Mouse (Mus musculus) embryonic facial prominence, embryonic 11.5 days (tissue): ENCODE measurements around the gene Gm5142. TPM values are rescaled to one million over a fixed set of nuclear protein-coding genes. Genes with fewer than 3 reads are reported as not detected.

Source experiments
- ATAC-seq: fragments of 200-750 bp; cut with Nextera tagmentation; replicated peaks from 2 replicates; pipeline ENCODE4 v1.8.0; 2017; ENCODE audit warnings: low read depth; ENCODE audit not compliant: insufficient number of reproducible peaks, low FRiP score, low TSS enrichment
- DNase-seq: peaks from one replicate; pipeline ENCODE4 v3.0.0-alpha.2; 2015; ENCODE audit warnings: low spot score
- H3K27ac ChIP-seq: fragments of 300-500 bp; sonication (generic); replicated peaks from 2 replicates; pipeline ENCODE4 v1.5.1; 2014; ENCODE audit warnings: mild to moderate bottlenecking, low read depth, low read length, control low read depth
- H3K27me3 ChIP-seq: fragments of 300-500 bp; sonication (generic); 2 replicates; pipeline ENCODE4 v1.6.1; 2014; ENCODE audit warnings: mild to moderate bottlenecking, low read length, moderate library complexity, mixed read lengths; ENCODE audit not compliant: control insufficient read depth, insufficient read depth
- H3K36me3 ChIP-seq: fragments of 300-500 bp; sonication (generic); replicated peaks from 2 replicates; pipeline ENCODE4 v1.6.1; 2014; ENCODE audit warnings: low read depth, mild to moderate bottlenecking, low read length, moderate library complexity, mixed read lengths; ENCODE audit not compliant: control insufficient read depth, insufficient read depth
- H3K4me1 ChIP-seq: fragments of 300-500 bp; sonication (generic); 2 replicates; pipeline ENCODE4 v1.6.1; 2014; ENCODE audit warnings: low read length, mixed read lengths; ENCODE audit not compliant: control insufficient read depth, insufficient read depth
- H3K4me2 ChIP-seq: fragments of 300-500 bp; sonication (generic); 2 replicates; pipeline ENCODE4 v1.6.1; 2014; ENCODE audit warnings: low read depth, mild to moderate bottlenecking, control low read depth, low read length, moderate library complexity
- H3K4me3 ChIP-seq: fragments of 300-500 bp; sonication (generic); 2 replicates; pipeline ENCODE4 v1.5.1; 2014; ENCODE audit warnings: low read depth, low read length, control low read depth
- H3K9ac ChIP-seq: fragments of 300-500 bp; sonication (generic); replicated peaks from 2 replicates; pipeline ENCODE4 v1.6.1; 2014; ENCODE audit warnings: mild to moderate bottlenecking, control low read depth, low read length
- H3K9me3 ChIP-seq: fragments of 300-500 bp; sonication (generic); replicated peaks from 2 replicates; pipeline ENCODE4 v1.6.1; 2016; ENCODE audit warnings: mild to moderate bottlenecking, low read length, inconsistent platforms, mixed read lengths; ENCODE audit not compliant: control insufficient read depth
- WGBS: fragments of 180-500 bp; shearing (Covaris S2); extraction: QIAGEN DNeasy Blood & Tissue Kit; methylation state at CpG from one replicate; pipeline ENCODE4 v1.1.7; 2014; 5-methylcytosine and 5-hydroxymethylcytosine counted together
- polyA plus RNA-seq: library from polyadenylated mRNA; unstranded; fragments of >200 nt; fragmentation: Nextera tagmentation; extraction: Ambion mirVana; gene quantifications from 2 replicates; pipeline ENCODE4 v1.2.1, GENCODE M21; 2014

Gm5142 gene
- polyA plus RNA-seq, 1 experiment from 2014 or later = not detected

DNA sequence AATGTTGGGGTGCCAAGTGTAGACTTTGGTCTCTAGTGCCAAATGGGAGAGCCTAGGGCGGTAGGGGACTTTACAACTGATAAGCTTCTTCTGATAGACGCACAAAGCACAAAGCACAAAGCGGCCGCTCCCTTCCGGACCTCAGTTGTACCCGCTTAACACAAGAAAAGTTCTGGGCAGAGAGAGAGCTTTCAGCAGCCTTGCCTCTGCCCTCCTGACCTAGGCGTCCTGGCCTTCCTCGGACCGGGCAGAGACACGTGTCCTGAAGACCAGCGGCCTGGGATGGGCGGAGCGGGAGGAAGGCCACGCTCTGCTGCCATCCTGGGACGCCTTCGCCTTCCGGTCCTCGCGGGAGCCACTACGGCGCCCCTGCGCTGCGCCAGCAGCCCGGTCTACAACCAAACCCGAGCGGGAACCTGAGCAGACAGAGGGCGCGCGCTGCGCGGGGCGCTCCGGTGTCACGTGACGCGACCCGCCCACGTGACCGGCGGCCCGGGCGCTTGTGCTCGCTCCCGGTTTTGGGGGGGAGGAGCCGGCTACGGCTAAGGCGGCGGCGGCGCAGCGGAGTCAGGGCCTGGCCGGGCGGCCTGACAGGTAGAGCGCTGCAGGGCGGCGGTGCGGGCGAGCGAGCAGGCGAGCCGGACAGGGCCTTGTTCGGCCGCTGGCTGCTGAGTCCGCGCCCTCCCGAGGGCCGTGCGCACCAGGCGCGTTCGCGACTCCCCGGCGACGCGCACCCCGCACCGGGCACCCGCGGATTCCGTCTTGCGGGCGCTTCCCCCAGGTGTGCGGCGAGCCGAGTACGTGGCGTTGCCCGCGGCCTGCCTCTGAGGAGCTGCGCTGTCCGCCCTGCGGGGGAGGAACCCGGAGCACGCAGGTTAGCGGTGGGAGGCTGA is 22.4 kb upstream of the Gm5142 start, which contains the start of gene Rcbtb1:
Rcbtb1 (plus strand) TSS at position 499 of the 893 bp plus-strand sequence.
- under 1% methylated on average over 86 of the region's 96 CpGs for WGBS
- peak within 1 kb of the TSS; percentile 86 for H3K4me3 ChIP-seq
- DNase-seq (peak; percentile 96), ATAC-seq (peak; percentile 97)
- no peaks in the 10 kb centered on the region for H3K36me3 ChIP-seq
- H3K27me3 ChIP-seq = no peaks in the 10 kb centered on the region
- H3K4me1 ChIP-seq = peaks cover 4% of the 10 kb centered on the region; the same call in 1 of the 2 replicates
- H3K27ac ChIP-seq = peak within 1 kb of the TSS; percentile 97
- H3K9me3 ChIP-seq = no peaks in the 10 kb centered on the region
- H3K4me2 ChIP-seq = peak within 1 kb of the TSS; percentile 83
- H3K9ac ChIP-seq = peak within 1 kb of the TSS; percentile 98

DNA sequence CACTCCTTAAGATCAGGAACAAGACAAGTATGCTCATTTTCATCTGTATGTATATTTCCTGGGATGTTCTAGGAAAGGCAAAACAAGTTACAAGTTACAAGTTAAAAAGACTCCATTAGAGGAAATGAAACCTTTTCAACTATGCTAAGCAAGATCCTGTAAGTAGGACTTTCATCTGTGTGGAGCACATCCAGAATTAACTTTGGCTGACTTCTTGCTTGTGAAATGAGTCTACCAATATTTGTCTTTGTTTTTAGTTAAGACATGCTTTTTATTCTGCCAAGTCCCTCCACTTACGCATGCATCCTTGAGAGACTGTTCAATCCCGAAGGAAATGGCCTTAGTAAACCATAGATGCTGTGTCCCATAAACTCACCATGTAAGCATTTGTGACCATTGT is 7.6 kb upstream of the Gm5142 start:
- no peaks in the 10 kb centered on the region for H3K9me3 ChIP-seq
- no peaks in the 10 kb centered on the region for H3K27me3 ChIP-seq
- no peak overlapping the region for H3K4me3 ChIP-seq
- 89% methylated on average over 2 of the region's 2 CpGs for WGBS
- no peak overlapping the region for H3K4me2 ChIP-seq
- H3K9ac ChIP-seq = no peak overlapping the region
- DNase-seq = no peak
- H3K4me1 ChIP-seq = no peaks in the 10 kb centered on the region
- H3K36me3 ChIP-seq = no peaks in the 10 kb centered on the region
- H3K27ac ChIP-seq = no peak overlapping the region
- ATAC-seq = no peak

DNA sequence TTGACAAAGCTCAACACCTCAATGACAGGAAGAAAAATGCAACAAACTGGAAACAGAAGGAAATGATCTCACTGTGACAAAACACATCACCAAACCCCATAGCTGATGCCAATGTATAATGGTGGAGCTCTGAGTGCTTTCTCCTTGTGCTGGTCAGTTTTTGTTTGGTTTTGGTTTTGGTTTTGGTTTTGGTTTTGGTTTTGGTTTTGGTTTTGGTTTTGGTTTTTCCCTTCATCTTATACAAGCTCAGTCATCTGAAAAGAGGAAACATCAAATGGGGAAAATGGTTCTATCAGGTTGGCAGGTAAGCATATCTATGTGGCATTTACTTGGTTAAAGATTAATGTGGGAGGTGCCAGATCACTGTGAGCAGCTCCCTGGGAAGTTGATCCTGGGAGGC is 7.0 kb upstream of the Gm5142 start:
- Histone ChIP-seq H3K27me3 (no peaks in the 10 kb centered on the region), H3K27ac (no peak overlapping the region), H3K4me2 (no peak overlapping the region), H3K36me3 (no peaks in the 10 kb centered on the region), H3K9me3 (no peaks in the 10 kb centered on the region), H3K9ac (no peak overlapping the region), H3K4me3 (no peak overlapping the region), H3K4me1 (no peaks in the 10 kb centered on the region)
- DNase-seq = no peak
- ATAC-seq = no peak

DNA sequence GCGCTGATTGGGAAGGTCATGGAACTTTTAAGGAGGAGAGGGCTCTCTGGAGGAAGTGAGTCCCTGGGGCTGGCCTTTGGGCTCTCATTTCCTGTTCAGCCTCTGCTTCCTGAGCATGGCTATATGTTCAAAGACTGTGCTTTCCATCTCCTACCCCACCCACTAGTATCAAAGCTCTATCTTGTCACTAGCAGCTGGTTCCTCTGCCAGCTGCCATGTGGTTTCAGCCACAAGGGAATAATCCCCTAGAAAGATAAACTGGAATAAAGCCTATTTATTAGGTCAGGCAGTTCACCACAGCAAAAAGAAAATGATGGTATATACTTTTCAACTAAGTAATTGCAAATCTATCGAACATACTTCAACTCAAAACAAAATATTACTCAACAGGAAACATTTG is 4.2 kb upstream of the Gm5142 start:
- Histone ChIP-seq H3K9ac (no peak overlapping the region), H3K4me2 (no peak overlapping the region), H3K9me3 (no peaks in the 10 kb centered on the region), H3K27me3 (no peaks in the 10 kb centered on the region), H3K4me3 (no peak overlapping the region), H3K27ac (no peak overlapping the region), H3K4me1 (no peaks in the 10 kb centered on the region), H3K36me3 (no peaks in the 10 kb centered on the region)
- WGBS = 78% methylated on average over 2 of the region's 2 CpGs
- DNase-seq = no peak
- no peak for ATAC-seq

DNA sequence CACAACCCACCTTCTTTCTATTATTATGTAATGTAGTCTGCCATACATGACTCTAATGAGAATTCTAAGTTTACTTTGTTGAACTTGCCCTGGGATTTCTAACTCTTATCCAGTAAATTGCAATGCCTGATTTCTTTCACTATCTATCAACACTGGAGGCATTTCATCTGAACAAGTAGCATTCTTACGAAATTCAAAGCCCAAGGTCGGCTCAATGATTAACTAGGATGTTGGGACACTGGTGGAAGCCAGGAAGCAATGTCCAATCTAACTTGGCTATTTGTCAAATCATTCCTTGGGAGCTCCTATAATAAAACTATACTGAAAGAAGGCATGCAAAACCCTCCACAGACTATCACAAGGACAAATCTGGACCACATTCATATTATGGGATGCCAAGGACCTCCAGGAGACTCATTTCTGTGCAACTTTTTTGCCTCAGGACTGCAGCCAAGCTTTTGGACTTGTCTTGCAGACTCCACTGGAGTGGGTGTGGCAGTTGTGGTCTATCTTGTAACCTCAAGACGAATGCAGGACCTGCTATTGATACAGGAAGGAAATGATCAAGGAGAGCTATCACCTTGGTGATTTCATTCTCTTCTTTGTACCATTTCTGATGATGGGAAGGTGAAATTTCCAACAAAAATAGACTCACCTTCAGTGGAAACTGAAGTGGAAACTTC is 21.4 kb downstream of the Gm5142 start:
- Histone ChIP-seq H3K9ac (no peak overlapping the region), H3K4me2 (no peak overlapping the region), H3K4me1 (no peaks in the 10 kb centered on the region), H3K27me3 (no peaks in the 10 kb centered on the region), H3K9me3 (no peaks in the 10 kb centered on the region), H3K36me3 (no peaks in the 10 kb centered on the region), H3K27ac (no peak overlapping the region), H3K4me3 (no peak overlapping the region)
- WGBS = 87% methylated on average over 3 of the region's 3 CpGs
- no peak for ATAC-seq
- DNase-seq = no peak

DNA sequence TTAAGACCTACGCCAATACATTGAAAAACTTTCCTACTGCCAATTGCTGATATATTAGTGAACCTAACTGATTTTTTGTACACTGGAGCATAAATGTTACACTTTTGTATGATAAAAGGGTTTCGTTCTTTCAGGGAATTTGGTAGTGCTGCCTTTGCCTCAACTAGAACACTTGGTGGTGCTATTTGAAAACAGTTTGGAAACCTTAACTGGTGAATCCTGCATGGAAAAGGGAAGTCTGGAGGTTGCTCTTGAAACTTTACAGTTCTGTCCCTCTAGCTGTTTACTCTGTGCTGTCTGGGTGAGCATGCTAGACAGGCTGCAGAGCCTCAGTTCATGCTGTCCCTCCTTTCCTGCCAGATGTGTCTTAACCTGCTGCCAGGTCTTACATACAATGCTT is 23.0 kb downstream of the Gm5142 start:
- no peaks in the 10 kb centered on the region for H3K27me3 ChIP-seq
- WGBS = 81% methylated on average over 2 of the region's 2 CpGs
- ATAC-seq (no peak), DNase-seq (peak; percentile 18)
- no peak overlapping the region for H3K9ac ChIP-seq
- no peaks in the 10 kb centered on the region for H3K36me3 ChIP-seq
- H3K4me2 ChIP-seq = no peak overlapping the region
- no peaks in the 10 kb centered on the region for H3K4me1 ChIP-seq
- H3K4me3 ChIP-seq = no peak overlapping the region
- H3K27ac ChIP-seq = no peak overlapping the region
- H3K9me3 ChIP-seq = no peaks in the 10 kb centered on the region

DNA sequence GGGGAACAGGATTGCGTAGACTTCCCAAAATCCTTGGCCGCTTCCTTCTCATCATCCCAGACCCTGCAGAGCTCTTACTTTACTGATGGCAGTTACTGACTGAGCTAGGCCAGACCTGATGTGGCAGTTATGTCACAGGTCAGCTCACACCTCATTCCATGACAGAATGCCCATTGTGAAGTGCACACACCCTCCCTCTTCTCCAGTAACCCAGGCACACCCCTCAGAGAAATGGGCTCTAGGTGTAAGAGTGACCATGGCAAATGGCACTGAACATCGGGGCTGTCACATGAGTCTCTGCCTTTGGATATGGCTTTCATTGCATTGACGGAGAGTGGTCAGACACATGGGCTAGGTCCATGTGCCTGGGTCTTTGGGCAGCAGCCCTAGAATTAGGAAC is 35.8 kb downstream of the Gm5142 start, which contains the start of gene 1700129C05Rik:
1700129C05Rik (minus strand) TSS at position 101 of the 400 bp plus-strand sequence.
- H3K27ac ChIP-seq = no peak within 1 kb of the TSS
- no peak within 1 kb of the TSS for H3K9ac ChIP-seq
- ATAC-seq (no peak), DNase-seq (no peak)
- H3K4me1 ChIP-seq = no peaks in the 10 kb centered on the region
- 93% methylated on average over 4 of the region's 4 CpGs for WGBS
- H3K4me3 ChIP-seq = no peak within 1 kb of the TSS
- H3K36me3 ChIP-seq = no peaks in the 10 kb centered on the region
- H3K27me3 ChIP-seq = no peaks in the 10 kb centered on the region
- H3K4me2 ChIP-seq = no peak within 1 kb of the TSS
- H3K9me3 ChIP-seq = no peaks in the 10 kb centered on the region

DNA sequence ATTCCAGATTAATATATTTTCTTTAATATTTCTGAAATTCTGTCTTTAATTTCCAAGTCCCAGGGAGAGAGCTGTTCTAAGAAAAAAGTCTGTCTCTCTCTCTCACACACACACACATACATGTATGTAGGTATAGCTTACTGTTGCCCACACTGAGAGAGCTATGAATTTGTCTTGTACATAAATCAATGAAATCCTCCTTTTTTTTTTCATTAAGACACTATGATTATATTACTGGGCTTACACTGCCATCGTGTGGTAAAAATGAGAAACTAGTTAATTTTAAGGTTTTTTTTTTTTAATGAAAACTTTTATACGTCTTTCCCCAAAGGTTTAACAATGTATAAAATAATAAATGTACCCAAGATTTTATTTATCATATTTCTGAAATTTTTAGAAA is 64.3 kb downstream of the Gm5142 start:
- Histone ChIP-seq H3K36me3 (no peaks in the 10 kb centered on the region), H3K9me3 (no peaks in the 10 kb centered on the region), H3K4me2 (no peak overlapping the region), H3K4me1 (no peaks in the 10 kb centered on the region), H3K27me3 (no peaks in the 10 kb centered on the region), H3K4me3 (no peak overlapping the region), H3K27ac (no peak overlapping the region), H3K9ac (no peak overlapping the region)
- DNase-seq = peak; percentile 59
- no peak for ATAC-seq
- WGBS = 9% methylated on average over 2 of the region's 2 CpGs
